Mouse (Mus musculus) left cerebral cortex, postnatal 36 days (tissue): ENCODE data around the gene Kctd14. TPM values are rescaled to one million over a fixed set of nuclear protein-coding genes. Genes with fewer than 3 reads are reported as not detected.

Source experiments
- total RNA-seq, 2 experiments: library from RNA; stranded (reverse); gene quantifications; 2 replicates each; pipeline ENCODE4 v1.2.3; 2021

Gene Kctd14
- total RNA-seq, 2 experiments from 2014 or later: 3.2 to 3.6 TPM

Other genes with a start within 250 kb of the Kctd14 start
- 10 to 100 TPM; 16.7 to 19.3 TPM for gene Usp35, start 119.3 kb upstream of the Kctd14 start, total RNA-seq
- gene Kctd21, start 119.0 kb upstream of the Kctd14 start, total RNA-seq: 10 to 100 TPM; 12.9 to 13.5 TPM
- 10 to 100 TPM in 1 of 2 experiments, 1 to 10 TPM in 1; 7.9 to 11.8 TPM for gene Alg8, start 79.7 kb upstream of the Kctd14 start, total RNA-seq
- 100 to 1,000 TPM; 202 to 220 TPM for gene Ndufc2, start 51.3 kb upstream of the Kctd14 start, total RNA-seq
- 10 to 100 TPM; 18.7 to 23.4 TPM for gene Thrsp, start 33.6 kb upstream of the Kctd14 start, total RNA-seq
- gene Ints4, start 29.6 kb downstream of the Kctd14 start, total RNA-seq: 10 to 100 TPM; 28.5 to 32.6 TPM
- gene Aamdc, start 128.2 kb downstream of the Kctd14 start, total RNA-seq: 10 to 100 TPM; 32.4 to 35.4 TPM
- gene Rsf1, start 128.6 kb downstream of the Kctd14 start, total RNA-seq: 10 to 100 TPM; 40.6 to 50.6 TPM
- 10 to 100 TPM; 78.8 to 84.4 TPM for gene Clns1a, start 245.3 kb downstream of the Kctd14 start, total RNA-seq